Mouse (Mus musculus): ENCODE measurements at regions not wholly inside any gene's neighbourhood (a gene's known extent, or its start where the extent isn't known, plus 50 kb on each side); places are given as distances from the start of the nearest gene placed in this dataset.

- H3K4me1 ChIP-seq (ENCODE audit: control insufficient read depth, insufficient read depth, low read length) = no peaks in the 10 kb centered on the region
- TF ChIP-seq POLR2A (IDR thresholded peaks at IDR 0.05; ENCODE audit: borderline replicate concordance, low read depth, low read length) (no peak), CTCF (IDR thresholded peaks at IDR 0.05; ENCODE audit: low read depth, low read length) (no peak)
Observed at GRCm38 (mm10) chr3:17788778-17789299, 159.4 kb upstream of the Cypt12 start.

GRCm38 (mm10) chr3:17789454-17790196 lies 158.6 kb upstream of the Cypt12 start:
- no peak overlapping the region for H3K27ac ChIP-seq (ENCODE audit: insufficient read depth, low read depth, low read length)
- TF ChIP-seq CTCF (IDR thresholded peaks at IDR 0.05; ENCODE audit: low read depth, low read length) (no peak), POLR2A (IDR thresholded peaks at IDR 0.05; ENCODE audit: borderline replicate concordance, low read depth, low read length) (no peak)
- H3K4me3 ChIP-seq (ENCODE audit: insufficient read depth, low read length) = no peak overlapping the region
- H3K4me1 ChIP-seq (ENCODE audit: control insufficient read depth, insufficient read depth, low read length) = no peaks in the 10 kb centered on the region

More at GRCm38 (mm10) chr3:17788778-17789299, 159.4 kb upstream of the Cypt12 start:
- Histone ChIP-seq H3K27ac (ENCODE audit: insufficient read depth, low read depth, low read length) (no peak overlapping the region), H3K4me3 (ENCODE audit: insufficient read depth, low read length) (no peak overlapping the region)

GRCm38 (mm10) chr3:17790331-17790730 lies 157.9 kb upstream of the Cypt12 start:
- Histone ChIP-seq H3K4me1 (ENCODE audit: control insufficient read depth, insufficient read depth, low read length) (no peaks in the 10 kb centered on the region), H3K4me3 (ENCODE audit: insufficient read depth, low read length) (no peak overlapping the region), H3K27ac (ENCODE audit: insufficient read depth, low read depth, low read length) (no peak overlapping the region)
- TF ChIP-seq CTCF (IDR thresholded peaks at IDR 0.05; ENCODE audit: low read depth, low read length) = no peak
- no peak for TF ChIP-seq POLR2A (IDR thresholded peaks at IDR 0.05; ENCODE audit: borderline replicate concordance, low read depth, low read length)

- Histone ChIP-seq H3K4me1 (ENCODE audit: control insufficient read depth, insufficient read depth, low read length) (no peaks in the 10 kb centered on the region), H3K27ac (ENCODE audit: insufficient read depth, low read depth, low read length) (no peak overlapping the region), H3K4me3 (ENCODE audit: insufficient read depth, low read length) (no peak overlapping the region)
- TF ChIP-seq POLR2A (IDR thresholded peaks at IDR 0.05; ENCODE audit: borderline replicate concordance, low read depth, low read length) (no peak), CTCF (IDR thresholded peaks at IDR 0.05; ENCODE audit: low read depth, low read length) (no peak)
Observed at GRCm38 (mm10) chr3:17790816-17791215, 157.4 kb upstream of the Cypt12 start.

GRCm38 (mm10) chr3:17791381-17792320 lies 156.6 kb upstream of the Cypt12 start:
- TF ChIP-seq POLR2A (IDR thresholded peaks at IDR 0.05; ENCODE audit: borderline replicate concordance, low read depth, low read length) (no peak), CTCF (IDR thresholded peaks at IDR 0.05; ENCODE audit: low read depth, low read length) (no peak)
- H3K27ac ChIP-seq (ENCODE audit: insufficient read depth, low read depth, low read length) = no peak overlapping the region
- no peak overlapping the region for H3K4me3 ChIP-seq (ENCODE audit: insufficient read depth, low read length)
- H3K4me1 ChIP-seq (ENCODE audit: control insufficient read depth, insufficient read depth, low read length) = no peaks in the 10 kb centered on the region

GRCm38 (mm10) chr3:17792537-17793039 lies 155.6 kb upstream of the Cypt12 start:
- no peak for TF ChIP-seq CTCF (IDR thresholded peaks at IDR 0.05; ENCODE audit: low read depth, low read length)
- no peak overlapping the region for H3K4me3 ChIP-seq (ENCODE audit: insufficient read depth, low read length)
- no peak overlapping the region for H3K27ac ChIP-seq (ENCODE audit: insufficient read depth, low read depth, low read length)
- no peaks in the 10 kb centered on the region for H3K4me1 ChIP-seq (ENCODE audit: control insufficient read depth, insufficient read depth, low read length)

- TF ChIP-seq POLR2A (IDR thresholded peaks at IDR 0.05; ENCODE audit: borderline replicate concordance, low read depth, low read length) = no peak
- TF ChIP-seq CTCF (IDR thresholded peaks at IDR 0.05; ENCODE audit: low read depth, low read length) = no peak
- H3K27ac ChIP-seq (ENCODE audit: insufficient read depth, low read depth, low read length) = no peak overlapping the region
Observed at GRCm38 (mm10) chr3:17793646-17794250, 154.5 kb upstream of the Cypt12 start.

GRCm38 (mm10) chr3:17794251-17795061 lies 153.8 kb upstream of the Cypt12 start:
- Histone ChIP-seq H3K4me1 (ENCODE audit: control insufficient read depth, insufficient read depth, low read length) (no peaks in the 10 kb centered on the region), H3K4me3 (ENCODE audit: insufficient read depth, low read length) (no peak overlapping the region), H3K27ac (ENCODE audit: insufficient read depth, low read depth, low read length) (no peak overlapping the region)
- TF ChIP-seq POLR2A (IDR thresholded peaks at IDR 0.05; ENCODE audit: borderline replicate concordance, low read depth, low read length) (no peak), CTCF (IDR thresholded peaks at IDR 0.05; ENCODE audit: low read depth, low read length) (no peak)

More at GRCm38 (mm10) chr3:17793646-17794250, 154.5 kb upstream of the Cypt12 start:
- H3K4me3 ChIP-seq (ENCODE audit: insufficient read depth, low read length) = no peak overlapping the region
- no peaks in the 10 kb centered on the region for H3K4me1 ChIP-seq (ENCODE audit: control insufficient read depth, insufficient read depth, low read length)
